Mouse (Mus musculus): ENCODE data around the gene Rerg.

Gene Rerg

DNA sequence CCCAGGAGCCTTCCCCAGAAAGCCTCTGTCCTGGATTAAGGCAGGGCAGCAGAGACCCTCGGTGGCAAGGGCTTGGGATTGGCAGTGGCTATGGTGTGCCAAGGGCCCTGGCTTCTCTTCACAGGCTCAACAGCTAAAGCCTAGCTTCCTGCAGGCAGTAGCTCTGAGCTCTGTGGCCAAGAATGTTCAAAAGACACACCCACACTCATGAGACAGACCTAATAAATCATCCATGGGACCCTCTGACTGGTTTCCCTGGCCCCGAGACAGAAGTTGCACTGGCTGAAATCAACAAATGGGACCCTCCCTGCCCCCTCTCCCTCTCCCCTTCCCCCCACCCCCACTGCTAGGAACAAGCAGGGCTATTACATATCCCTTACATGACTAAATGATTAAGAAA lies 44.1 kb downstream of the Rerg start:
- no peak for DNase-seq

DNA sequence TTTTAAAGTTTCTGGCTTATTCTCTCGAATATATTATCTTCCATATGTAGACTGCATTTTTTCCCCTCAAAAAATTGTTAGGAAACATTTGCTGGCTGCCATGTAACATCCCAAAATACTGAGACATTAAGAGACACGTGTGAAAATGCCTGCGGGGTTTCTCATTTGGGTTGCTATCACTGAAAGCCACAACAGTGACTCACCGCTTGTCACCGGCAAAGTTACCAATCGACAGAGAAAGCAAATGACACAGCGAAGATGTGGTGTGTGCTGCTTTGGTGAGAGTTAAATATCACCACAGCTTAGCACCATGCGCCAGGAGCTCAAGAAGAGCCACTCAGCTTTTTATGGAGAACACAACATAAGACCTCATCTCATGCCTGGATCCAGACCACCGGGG lies 44.9 kb downstream of the Rerg start:
- DNase-seq: no peak

DNA sequence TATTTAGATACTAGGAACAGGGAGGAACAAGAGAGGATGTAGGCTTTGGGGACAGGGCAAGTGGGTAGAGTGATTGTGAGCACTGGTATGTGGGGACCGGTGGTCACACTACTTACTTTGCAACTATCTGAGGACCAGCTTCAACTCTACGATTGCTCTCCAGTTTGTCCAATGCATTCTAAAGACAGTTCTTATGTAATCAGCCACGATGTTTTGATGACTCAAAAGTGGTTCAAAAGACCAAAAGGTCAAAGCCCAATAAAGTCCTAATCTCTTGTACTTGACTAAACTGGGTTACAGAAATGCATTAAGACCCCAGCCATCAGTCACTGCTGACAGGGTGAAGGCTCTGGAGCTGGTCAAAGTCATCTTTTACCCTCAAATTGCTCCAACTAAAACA lies 45.3 kb downstream of the Rerg start:
- no peak for DNase-seq

DNA sequence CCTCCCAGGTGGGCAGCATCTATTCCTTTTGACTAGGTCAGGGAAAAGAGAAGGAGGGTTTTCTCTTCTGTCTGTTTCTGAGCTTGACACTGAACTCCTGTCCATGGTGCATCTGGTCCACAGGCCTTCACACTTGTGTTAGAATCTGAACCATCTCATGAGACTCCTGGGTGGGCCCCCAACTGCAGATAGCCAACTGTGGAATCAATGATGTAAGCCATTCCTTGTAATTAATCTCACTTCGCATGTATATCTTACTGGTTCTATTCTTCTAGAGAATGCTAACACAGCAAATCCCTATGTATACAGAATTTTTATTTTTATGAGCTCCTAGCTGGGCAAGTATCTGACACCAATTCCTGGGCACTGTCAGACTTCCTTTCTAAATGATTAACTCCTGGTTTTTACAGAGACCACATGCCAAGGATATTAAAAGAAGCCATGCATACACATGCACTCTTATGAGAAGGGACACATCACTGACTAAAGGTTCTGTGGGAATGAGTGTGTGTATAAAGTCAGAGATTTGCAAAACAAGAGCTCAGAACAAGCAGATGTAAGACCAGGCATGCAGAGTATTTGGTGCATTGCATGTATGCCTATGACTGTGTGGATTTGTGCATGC lies 53.3 kb downstream of the Rerg start:
- DNase-seq: no peak

DNA sequence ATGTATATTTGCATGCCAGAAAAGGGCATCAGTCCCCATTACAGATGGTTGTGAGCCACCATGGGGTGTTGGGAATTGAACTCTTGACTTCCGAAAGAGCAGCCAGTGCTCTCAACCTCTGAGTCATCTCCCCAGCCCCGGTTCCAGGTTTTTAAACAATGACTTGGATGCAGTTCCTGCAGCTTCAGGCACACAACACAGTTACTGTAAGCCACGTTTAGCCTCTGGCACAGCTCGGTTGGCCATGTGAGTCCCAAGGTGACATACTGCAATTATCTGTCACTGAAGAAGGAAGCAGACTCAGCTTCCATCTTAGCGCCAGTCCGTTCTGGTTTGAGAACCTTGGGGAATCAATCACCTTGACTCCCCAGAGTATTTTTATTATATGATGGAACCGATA lies 55.4 kb downstream of the Rerg start:
- DNase-seq: no peak

DNA sequence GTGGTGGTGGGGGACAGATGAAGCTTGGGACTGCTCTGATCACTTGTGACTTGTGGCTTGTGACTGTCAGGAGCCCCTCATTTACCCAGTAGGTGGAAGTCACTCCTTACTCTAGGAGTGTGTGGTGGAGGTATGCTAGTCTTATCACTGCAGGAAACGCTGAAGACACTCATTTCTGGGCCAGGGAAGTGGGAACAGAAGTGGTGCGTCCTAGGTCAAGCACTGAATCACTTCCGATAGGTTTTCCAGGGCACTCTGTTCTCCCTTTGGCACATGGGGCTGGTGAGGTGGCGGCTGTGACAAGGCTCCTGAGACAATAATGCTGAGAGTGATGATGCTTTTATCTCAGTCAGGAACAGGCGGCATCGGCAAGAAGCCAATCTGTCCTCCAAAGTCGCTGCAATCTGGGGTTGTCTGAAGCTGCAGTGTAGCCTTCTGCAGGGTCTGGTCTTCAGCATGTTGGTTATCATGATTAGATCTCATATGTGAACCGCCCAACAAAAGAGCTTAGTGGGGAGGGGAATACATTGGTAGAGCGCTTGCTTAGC lies 59.0 kb downstream of the Rerg start:
- no peak for DNase-seq

DNA sequence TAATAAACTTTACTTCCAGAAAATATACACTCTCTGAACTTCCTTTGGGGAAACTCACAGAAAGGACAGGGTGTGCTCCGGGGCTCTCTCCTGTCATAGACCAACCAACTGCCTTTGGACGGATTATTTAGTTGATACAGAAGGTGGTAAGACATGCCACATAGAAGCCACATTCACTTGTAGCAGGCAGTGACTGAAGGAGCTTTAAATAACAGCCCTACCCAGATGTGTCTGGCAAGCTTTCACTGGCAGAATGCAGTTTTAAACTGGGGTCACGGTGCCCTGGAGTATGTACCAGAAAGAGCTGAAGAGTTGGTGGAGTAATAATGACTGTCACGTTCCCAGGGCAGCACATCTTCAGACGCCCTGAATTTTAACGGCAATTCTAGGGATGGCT lies 59.5 kb downstream of the Rerg start:
- no peak for DNase-seq

DNA sequence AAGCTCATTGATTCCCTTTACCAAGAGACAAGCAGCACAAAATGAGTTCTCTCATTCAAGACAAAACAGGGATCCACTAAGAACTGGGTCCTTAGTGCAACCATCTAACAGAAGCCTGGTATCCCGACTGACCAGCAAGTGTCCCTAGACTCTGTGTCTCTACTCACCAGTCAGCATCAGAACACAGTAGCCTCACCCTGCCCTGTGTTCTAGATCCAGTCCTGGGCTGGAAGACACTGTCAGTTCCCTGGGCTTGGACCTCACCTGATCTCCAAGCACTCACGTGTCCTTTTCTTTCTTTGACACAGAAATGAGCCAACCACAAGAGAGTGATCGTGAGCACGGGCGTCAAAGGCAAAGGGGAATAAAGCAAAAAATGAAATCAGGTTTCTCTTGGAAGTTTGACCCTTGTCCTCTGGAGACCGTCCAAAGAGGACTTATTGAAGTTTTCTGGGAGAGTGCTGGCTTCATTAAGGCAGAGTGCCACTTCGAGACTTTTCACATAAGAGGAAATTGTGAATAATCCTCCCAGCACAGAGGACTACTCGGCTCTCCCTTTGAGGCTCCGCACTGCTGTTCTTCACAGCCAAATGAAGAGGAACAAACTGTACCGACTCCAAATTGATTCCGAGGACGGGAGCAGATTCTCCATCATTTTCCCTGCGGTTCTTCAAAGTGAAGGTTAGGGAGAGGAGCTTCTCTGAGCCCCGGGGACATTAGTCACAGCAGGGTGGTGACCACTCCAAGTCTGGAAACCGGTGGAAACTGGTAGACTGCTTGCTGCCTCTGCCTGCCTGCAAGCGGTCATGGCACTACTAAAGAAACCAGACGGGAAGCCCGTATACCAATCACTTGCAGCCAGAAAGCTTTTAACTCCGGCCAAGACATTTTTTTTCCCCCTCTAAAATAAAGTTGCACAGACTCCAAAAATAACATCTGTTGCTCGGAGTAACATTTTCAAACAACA lies 60.2 kb downstream of the Rerg start:
- DNase-seq: no peak

DNA sequence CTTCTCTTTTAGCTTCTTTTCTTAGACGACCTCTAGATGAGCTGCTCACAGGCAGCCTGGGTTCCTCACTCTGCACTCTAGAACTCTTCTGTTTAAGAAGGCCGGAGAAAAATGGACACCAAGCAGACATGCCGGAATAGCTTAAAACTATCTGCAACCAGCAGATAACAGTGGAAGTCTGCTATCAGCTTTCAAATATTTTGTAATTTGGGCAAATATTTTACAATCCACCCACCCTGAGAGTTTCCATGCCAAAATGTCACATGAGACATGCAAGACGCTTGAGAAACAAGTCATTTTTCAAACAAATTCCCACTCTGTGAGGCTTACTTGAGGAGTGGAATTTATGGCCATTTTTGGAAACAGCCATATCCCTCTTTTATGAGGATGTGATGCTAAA lies 65.0 kb downstream of the Rerg start:
- no peak for DNase-seq

DNA sequence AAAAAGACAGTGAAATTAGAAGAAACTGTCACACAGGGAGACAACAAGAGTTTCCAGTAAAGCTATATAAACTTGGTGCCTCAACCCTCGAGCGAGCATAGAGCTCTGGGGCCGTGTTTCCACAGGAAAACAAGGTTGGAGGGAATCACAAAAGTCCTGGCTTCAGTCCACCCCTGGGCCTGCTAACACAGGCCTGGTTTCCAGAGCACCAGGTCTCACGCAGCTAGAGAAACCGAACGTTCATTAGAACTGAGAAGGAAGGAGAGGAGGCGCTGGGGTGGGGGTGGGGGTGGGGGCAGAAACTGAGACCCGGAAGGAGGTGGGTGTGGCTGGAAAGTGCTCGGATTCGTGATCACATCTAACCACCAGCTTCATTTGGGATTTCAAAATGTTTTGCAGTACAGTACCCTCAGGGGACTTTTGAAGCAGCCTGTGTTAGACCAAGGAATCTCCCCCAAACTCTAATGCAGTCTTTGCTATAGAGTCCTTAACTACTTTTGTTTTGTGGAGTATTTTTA lies 67.6 kb downstream of the Rerg start:
- DNase-seq: no peak

DNA sequence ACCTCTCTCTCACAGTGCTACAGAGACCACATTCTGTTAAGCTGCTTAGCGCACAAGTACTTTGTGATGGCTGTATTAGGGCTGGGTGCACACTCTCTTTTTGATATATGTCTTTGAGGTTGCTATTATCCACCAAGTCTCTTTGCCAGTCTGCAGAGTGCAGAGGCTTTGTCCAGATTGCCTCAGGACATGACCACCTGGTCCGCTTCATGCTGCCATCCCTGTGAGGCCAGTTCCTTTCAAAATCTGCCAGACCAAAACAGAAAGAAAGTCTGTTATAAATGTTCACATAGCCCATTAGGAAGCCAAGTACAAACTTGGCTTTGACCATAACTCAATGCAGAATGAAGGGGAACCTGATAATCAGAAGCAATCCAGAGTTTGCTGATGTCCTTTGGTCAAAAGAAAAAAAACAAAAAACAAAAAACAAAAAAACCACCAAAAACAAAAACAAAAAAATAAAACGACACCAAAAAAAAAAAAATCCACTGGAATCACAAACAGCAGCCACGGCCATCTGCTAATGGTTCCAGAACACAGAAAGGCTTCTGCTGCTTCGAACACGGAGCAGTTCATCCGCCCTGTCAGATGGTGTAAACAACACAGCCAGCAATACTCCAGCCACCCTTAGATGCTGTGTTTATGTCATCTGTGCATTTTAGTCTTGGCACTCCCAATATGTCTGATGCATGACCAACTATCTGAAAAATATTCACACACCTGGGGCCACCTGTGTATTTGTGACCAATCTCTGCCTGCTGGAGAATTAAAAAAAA lies 68.2 kb downstream of the Rerg start:
- DNase-seq: no peak

DNA sequence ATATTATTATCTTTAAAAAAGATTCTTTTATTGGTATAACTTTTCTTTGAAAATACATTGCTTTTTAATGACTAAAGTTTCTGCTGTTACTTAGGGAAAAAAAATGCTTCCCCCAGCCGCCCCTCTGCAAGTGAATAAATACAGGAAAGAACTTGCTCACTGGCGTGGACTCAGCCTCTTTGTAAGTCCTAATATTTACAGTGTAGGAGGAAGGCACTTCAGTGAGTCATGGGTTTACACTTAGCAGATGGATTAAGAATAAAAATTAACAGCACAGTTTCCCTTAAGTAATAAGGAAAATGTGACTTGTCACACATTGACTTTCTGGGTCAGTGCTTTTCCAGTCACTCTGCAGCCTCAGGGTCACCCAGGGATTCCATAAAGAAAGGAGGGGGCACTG lies 70.0 kb downstream of the Rerg start:
- no peak for DNase-seq

DNA sequence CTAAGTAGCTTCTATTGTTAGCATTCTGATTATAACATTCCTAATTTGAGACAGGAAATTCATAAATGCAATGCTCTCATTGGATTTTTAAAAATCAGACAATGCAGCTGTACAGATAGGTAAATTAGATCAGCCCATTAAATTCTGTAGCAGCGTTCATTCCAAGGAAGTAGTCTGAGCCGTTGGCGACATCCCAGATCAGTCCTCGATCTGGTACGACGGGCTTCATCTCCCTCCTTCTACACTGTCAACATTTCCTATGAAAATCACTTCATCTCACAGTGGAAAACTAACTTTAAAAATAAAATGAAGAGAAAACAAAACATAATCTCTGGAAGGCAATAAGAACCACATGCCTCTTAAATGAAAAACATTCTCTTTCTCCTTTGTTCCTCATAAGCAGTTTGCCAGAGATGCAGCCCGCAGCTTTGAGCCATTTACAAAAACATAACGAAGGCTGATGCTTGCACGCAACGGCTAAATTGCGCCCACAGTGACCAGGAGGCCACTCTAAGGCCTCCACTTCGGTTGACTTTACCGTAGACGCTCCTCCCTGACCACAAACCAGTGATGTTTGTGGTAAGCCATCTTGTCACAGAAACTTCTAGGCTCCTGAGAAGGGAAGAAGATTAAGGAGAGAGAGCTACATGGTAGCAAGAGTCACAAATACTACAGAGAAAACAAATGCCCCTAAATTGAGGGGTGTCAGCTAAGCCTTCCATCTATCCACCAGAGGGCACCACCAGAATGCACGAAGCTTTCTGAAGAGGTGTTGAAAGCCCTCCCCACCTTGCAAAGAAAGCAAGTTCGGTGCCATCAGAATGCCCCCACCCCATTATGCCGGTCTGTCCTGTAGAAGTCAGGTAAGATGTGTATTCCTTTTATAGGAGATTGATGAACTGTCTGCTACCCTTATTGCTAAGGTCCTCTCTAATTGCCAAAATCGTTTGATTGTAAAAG lies 71.8 kb downstream of the Rerg start:
- DNase-seq: no peak

DNA sequence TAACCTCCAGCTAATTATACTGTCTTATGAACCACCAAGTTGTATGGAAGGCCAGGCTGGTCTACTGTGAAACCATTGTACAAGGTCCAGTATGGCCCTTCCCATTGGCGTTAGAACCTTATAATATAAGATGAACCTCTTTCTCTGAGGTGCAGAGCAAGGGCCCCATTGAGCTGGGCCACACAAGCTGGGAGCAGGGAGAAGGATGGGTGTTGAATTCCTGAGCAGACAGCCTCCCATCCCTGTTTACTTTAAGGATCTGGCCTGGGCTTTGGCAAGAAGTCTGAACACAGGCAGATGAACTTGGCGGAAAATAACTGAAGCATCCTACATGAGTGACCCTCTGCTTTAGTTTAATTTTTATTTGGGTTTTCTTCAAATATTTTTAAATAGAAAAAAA lies 75.8 kb downstream of the Rerg start:
- no peak for DNase-seq

DNA sequence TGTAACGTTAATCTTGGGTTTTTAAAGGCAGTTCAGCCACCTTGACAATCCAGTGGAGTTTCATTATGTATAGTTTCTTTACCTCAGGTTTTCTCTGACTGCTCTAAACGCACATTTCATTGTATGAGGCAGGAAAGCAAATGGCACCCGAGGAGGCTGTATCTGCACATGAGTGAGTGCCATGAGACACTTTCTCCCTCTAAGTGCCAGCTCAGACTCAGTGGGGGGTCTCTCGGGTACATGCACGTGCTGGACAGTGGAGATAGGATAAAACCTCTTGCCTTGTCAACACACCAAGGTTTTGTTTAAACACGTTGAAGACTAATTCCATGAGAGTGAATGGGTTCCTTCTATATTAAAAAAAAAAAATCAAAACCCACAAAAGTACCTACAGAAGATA lies 81.8 kb downstream of the Rerg start:
- peak; percentile 11 to 14 for DNase-seq

DNA sequence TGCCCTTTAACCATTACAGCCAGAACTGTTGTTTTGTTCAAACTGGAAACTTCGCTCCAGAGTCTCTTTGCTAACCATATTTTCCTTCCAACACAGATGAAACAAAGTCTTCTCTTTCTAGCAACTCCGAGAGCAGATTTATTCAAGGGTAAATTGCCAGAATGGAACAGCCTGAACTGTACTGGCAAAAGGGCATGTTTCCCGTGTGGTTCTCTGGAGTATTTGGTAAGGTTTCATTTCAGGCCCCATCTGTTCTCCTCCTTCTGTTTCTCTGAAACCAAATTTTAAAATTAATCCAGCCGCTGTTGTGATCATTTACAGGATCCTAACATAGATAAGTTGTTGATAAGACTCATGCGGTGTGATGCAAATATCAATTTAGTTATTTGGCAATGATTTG lies 82.3 kb downstream of the Rerg start:
- no peak for DNase-seq

DNA sequence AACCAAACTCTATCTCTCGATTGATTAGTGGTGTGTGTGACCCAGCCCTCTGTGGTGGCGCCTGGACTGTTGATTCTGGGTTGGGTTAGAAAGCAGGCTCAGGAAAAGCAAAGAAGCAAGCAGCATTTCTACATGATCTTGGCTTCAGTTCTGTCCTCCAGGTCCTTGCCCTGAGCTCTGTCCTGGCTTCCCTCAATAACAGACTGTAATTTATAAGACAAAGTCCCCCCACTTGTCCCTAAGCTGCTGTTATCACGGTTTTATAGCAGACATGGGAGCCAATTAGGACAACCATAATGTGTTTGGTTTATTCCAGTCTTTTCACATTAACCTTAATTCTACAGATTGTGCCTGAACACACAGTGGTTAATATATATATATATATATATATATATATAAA lies 82.8 kb downstream of the Rerg start:
- no peak for DNase-seq

DNA sequence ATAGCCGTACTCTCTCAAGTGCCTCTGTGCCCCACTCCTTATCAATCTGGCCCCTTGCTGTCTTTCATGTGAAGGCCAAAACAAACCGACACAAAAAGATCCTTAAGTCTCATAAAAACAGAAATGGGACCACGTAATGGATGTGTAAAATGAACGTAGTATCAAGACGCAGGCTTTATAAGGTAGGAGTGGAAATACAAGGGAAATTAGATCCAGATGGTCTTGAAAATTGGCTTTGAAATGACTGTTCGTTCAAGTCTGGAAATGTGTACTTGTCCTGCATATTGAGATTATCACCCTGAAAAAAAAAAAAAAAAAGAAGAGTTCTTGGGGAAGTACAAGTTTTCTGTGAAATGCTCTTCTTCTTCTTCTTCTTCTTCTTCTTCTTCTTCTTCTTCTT lies 90.6 kb downstream of the Rerg start:
- DNase-seq: no peak

DNA sequence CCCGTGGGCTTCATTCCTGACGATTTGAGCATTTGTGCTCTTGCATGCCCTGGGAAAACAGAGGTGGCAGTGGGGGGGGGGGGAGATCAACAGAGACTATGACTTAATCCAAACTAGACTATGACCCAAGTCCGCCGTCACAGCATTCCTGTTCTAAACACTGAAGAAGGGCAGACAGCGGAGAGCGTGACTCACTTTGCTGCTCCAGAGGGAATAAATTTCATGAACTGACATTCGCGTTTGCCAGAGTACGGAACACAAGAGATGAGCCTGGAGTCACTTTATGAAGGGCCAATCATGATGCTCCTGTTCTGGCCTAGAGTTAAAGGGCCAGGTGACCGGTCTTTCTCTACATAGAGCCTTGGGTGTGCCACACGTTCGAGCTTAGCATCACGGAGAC lies 93.6 kb downstream of the Rerg start:
- DNase-seq: no peak

DNA sequence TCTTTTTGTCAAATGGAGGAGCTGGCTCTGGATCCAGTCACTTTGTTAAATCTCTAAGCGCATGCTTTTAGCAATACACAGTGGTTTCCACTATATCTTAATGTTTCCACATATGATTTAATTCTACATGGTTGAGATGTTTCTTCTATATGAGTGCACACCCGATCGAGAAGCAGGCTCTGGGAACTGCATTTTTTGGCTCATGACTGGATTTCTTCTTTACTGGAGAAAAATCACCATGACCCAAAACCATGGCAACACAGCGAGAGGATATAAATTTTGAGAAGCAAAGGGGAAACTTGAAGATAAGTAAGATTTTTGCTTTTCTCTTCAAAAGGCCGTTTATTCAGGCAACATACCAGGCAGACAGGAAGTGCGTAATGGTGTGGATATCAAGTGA lies 94.1 kb downstream of the Rerg start:
- no peak for DNase-seq

DNA sequence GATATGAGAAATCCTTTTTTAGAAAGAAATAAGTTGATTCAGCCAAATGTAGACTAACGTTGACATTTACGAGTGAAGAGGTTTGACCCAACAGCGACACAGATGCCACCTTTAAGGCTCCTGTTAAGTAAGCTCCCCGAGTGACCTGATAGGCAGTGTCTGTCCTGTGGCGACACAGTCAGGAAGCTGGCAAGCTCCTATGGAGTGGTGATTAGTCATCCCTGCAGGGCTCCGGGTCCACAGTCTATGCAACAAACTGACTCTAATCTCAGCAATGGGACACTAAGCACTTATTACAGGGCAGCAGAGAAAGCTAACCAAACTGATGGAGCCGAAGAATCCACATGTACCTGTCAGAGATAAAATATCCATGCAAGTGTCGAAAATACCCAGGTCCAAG lies 98.0 kb downstream of the Rerg start:
- no peak for DNase-seq

DNA sequence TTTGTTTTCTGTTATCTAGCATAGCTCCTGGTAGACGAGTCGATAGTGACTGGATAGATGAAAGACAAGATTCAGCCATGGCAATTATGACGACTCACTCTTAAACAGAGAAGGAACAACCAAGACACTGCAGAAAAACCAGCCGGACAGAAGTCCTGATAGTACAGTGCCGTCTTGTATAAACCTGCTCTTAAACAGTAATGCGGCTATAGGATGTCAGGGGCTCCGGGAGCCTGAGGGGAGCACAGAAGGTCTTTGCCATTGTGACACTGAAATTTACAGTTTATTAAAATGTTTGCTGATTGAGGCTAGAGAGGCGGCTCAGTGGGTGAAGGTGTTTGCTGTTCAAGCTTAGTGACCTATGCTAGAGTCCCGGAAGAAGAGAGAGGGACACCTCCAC lies 98.8 kb downstream of the Rerg start:
- no peak for DNase-seq
